Mouse (Mus musculus): ENCODE data around the gene Gm14496. TPM values are rescaled to one million over a fixed set of nuclear protein-coding genes. Genes with fewer than 3 reads are reported as not detected.
A peak's percentile ranks its signal among the peaks of the same experiment; 100 is the strongest.
"Not testable (repeated sequence)": the region's sequence is repeated elsewhere in the genome, so short reads cannot be mapped to it uniquely, and the experiment has no call there.

The Gm14496 gene
- polyA plus RNA-seq (2015; fragmentation: Nextera tagmentation; extraction: Ambion mirVana): not detected in 2 replicates

- no peaks in the 10 kb centered on the region for H3K36me3 ChIP-seq
- H3K4me3 ChIP-seq (replicated peaks): no peak within 1 kb of the TSS
- no peaks in the 10 kb centered on the region for H3K27me3 ChIP-seq (replicated peaks)
- no peak within 1 kb of the TSS for H3K9ac ChIP-seq (replicated peaks)
- no peak within 1 kb of the TSS for H3K4me2 ChIP-seq
- no peaks in the 10 kb centered on the region for H3K9me3 ChIP-seq (replicated peaks)
- WGBS: 76% methylated on average over 3 of the region's 3 CpGs
- ATAC-seq (ENCODE audit: low FRiP score): no peak
- H3K4me1 ChIP-seq: no peaks in the 10 kb centered on the region
- no peak within 1 kb of the TSS for H3K27ac ChIP-seq (replicated peaks)
Observed at GRCm38 (mm10) chr2:181990829-181991228, at the start of gene Gm14496. Gm14496 (plus strand) TSS chr2:181991129.

- not testable (repeated sequence) for H3K27ac ChIP-seq (replicated peaks); H3K36me3 ChIP-seq; ATAC-seq (ENCODE audit: low FRiP score); H3K9ac ChIP-seq (replicated peaks); H3K4me1 ChIP-seq; H3K27me3 ChIP-seq (replicated peaks); H3K9me3 ChIP-seq (replicated peaks)
- H3K4me3 ChIP-seq (replicated peaks): peak overlapping the region; percentile 26
- peak overlapping the region; percentile 57 for H3K4me2 ChIP-seq
- 17% methylated on average over 21 of the region's 21 CpGs for WGBS
Observed at GRCm38 (mm10) chr2:181952747-181953680, 37.9 kb upstream of the Gm14496 start.

GRCm38 (mm10) chr2:181968395-181968794 is 22.5 kb upstream of the Gm14496 start:
- 75% methylated on average over 7 of the region's 7 CpGs for WGBS
- no peak for ATAC-seq (ENCODE audit: low FRiP score)
- no peaks in the 10 kb centered on the region for H3K36me3 ChIP-seq
- no peaks in the 10 kb centered on the region for H3K27me3 ChIP-seq (replicated peaks)
- no peaks in the 10 kb centered on the region for H3K4me1 ChIP-seq
- no peak overlapping the region for H3K4me3 ChIP-seq (replicated peaks)
- H3K9ac ChIP-seq (replicated peaks): no peak overlapping the region
- no peak overlapping the region for H3K27ac ChIP-seq (replicated peaks)
- no peak overlapping the region for H3K4me2 ChIP-seq
- no peaks in the 10 kb centered on the region for H3K9me3 ChIP-seq (replicated peaks)

GRCm38 (mm10) chr2:181969187-181969586 is 21.7 kb upstream of the Gm14496 start:
- no peaks in the 10 kb centered on the region for H3K4me1 ChIP-seq
- WGBS: 97% methylated on average over 2 of the region's 2 CpGs
- no peak for ATAC-seq (ENCODE audit: low FRiP score)

GRCm38 (mm10) chr2:181981969-181982368 is 9.0 kb upstream of the Gm14496 start:
- H3K36me3 ChIP-seq; ATAC-seq (ENCODE audit: low FRiP score); H3K4me3 ChIP-seq (replicated peaks); H3K9ac ChIP-seq (replicated peaks); H3K27me3 ChIP-seq (replicated peaks); H3K4me1 ChIP-seq; H3K4me2 ChIP-seq; H3K27ac ChIP-seq (replicated peaks); H3K9me3 ChIP-seq (replicated peaks): not testable (repeated sequence)
- WGBS: 83% methylated on average over 7 of the region's 7 CpGs

More at GRCm38 (mm10) chr2:181969187-181969586, 21.7 kb upstream of the Gm14496 start:
- Histone ChIP-seq H3K9me3 (replicated peaks) (no peaks in the 10 kb centered on the region), H3K27ac (replicated peaks) (no peak overlapping the region), H3K36me3 (no peaks in the 10 kb centered on the region), H3K9ac (replicated peaks) (no peak overlapping the region), H3K4me3 (replicated peaks) (no peak overlapping the region), H3K27me3 (replicated peaks) (no peaks in the 10 kb centered on the region), H3K4me2 (no peak overlapping the region)

Other genes with a start within 250 kb of the Gm14496 start
- 11.3 and 15.1 TPM in 2 replicates for gene Myt1, start 227.8 kb upstream of the Gm14496 start, polyA plus RNA-seq (2015; fragmentation: Nextera tagmentation; extraction: Ambion mirVana)
- 26.6 and 30.2 TPM in 2 replicates for gene Pcmtd2, start 153.3 kb upstream of the Gm14496 start, polyA plus RNA-seq (2015; fragmentation: Nextera tagmentation; extraction: Ambion mirVana)
- gene Polr3k, start 126.8 kb upstream of the Gm14496 start, polyA plus RNA-seq (2015; fragmentation: Nextera tagmentation; extraction: Ambion mirVana): 74.2 and 76.2 TPM in 2 replicates